Mouse (Mus musculus) embryonic stem cell, embryonic (primary cell): ENCODE measurements around the gene Kcnj10.

Experiments
- CTCF ChIA-PET, 4 experiments: fragments of 300-600 bp in 2 of 4; fragments of 350-600 bp in 2 of 4; sonication (Branson Sonifier 250); formaldehyde crosslinking; loops; one replicate each; lab custom pipeline; 2022; ENCODE audit warnings: inconsistent platforms in 2 of 4; lab: Charles Lee
- POLR2A ChIA-PET, 4 experiments: fragments of 300-600 bp in 2 of 4; fragments of 350-600 bp in 2 of 4; sonication (Branson Sonifier 250); formaldehyde crosslinking; loops; one replicate each; lab custom pipeline; 2022; ENCODE audit warnings: antibody characterized with exemption in 4 of 4, inconsistent platforms in 1 of 4; lab: Charles Lee

Gene Kcnj10

DNA sequence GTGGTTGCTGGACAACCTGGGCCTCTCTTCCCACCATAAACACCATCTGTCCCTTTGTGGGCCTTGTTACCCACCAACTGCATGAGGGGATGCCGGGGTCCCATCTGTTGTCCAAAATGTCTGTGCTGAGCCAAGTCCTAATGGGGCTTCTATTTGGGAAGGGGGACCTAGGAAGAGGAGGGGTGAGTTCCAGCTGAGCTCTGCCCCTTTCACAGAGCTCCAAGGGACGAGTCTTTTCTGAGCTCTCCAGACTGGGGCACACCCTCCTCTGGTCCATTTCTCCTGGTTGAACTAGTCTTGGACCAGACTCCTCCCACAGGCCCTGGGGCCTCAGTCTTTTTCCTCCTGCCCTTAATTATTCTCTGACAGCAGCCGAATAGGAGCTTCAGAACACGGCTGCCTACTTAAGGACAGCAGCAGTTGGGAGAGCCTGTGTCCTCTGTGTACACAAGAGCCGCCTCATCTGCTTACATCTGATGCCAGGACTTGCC is 21.0 kb upstream of the Kcnj10 start:
- ChIA-PET CTCF (interaction anchor here in 3 of 4 experiments (0.7 to 1.2 kb wide), 6 partner anchors 8 to 200 kb away, joined by 3 to 4 read pairs (median 3); no protein-coding TSS in a partner anchor), POLR2A (interaction anchor here in 1 of 4 experiments (0.5 to 1.5 kb wide), 3 partner anchors 171 to 217 kb away, joined by 3 to 4 read pairs (median 3); partner anchors contain the start of gene Dcaf8)

DNA sequence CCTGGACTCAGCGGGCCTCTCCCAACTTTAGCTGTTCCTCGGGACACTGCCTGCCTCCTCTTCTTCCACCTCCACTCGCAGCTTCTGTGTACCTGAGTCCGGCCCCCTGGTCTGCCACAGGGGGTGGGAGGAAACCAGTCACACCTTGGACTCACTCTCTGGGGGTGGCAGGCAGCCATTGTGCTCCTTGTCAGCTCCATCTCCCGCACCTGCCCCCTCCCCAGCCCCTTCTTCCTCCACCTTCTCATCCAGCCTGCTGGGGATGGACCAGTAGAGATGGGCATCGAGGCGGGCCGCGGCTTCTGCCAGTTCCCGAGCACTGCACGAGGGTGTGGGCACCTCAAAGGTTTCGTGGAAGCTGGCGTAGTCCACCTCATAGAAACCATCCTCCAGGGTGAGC is 18.3 kb upstream of the Kcnj10 start:
- ChIA-PET POLR2A (interaction anchor here in 3 of 4 experiments (0.5 to 3.3 kb wide), 12 partner anchors 8 to 208 kb away, joined by 3 to 19 read pairs (median 3); partner anchors contain the start of gene Kcnj10 (in 1 of the 3)), CTCF (interaction anchor here (0.5 to 4.4 kb wide), 13 partner anchors 8 to 497 kb away, joined by 3 to 25 read pairs (median 5); no protein-coding TSS in a partner anchor)

DNA sequence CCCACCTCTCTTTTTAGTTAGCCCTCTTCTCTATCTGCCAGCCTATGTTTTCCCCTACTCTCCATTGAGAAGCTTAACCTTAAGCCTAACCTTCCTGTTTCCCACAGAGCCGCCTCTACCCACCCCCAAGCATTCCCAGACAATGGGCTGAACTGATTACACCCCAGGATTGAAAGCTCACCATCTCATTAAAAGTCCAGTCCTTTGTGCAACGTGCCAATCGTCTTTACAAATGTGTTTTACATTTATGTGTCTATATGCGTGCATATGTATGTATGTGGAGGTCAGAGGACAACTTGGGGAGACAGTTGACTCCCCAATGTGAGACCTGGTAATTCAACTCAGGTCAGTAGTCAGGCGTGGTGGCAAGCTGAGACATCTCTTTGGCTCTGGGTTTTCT is 17.7 kb upstream of the Kcnj10 start:
- CTCF ChIA-PET = interaction anchor here in 3 of 4 experiments (0.6 to 4.4 kb wide), 12 partner anchors 9 to 292 kb away, joined by 3 to 25 read pairs (median 4); no protein-coding TSS in a partner anchor
- POLR2A ChIA-PET = interaction anchor here in 3 of 4 experiments (0.5 to 3.3 kb wide), 11 partner anchors 8 to 241 kb away, joined by 3 to 19 read pairs (median 3); partner anchors contain the start of genes Copa (in 1 of the 3), Kcnj10 (in 1 of the 3) and Ncstn (in 1 of the 3)

DNA sequence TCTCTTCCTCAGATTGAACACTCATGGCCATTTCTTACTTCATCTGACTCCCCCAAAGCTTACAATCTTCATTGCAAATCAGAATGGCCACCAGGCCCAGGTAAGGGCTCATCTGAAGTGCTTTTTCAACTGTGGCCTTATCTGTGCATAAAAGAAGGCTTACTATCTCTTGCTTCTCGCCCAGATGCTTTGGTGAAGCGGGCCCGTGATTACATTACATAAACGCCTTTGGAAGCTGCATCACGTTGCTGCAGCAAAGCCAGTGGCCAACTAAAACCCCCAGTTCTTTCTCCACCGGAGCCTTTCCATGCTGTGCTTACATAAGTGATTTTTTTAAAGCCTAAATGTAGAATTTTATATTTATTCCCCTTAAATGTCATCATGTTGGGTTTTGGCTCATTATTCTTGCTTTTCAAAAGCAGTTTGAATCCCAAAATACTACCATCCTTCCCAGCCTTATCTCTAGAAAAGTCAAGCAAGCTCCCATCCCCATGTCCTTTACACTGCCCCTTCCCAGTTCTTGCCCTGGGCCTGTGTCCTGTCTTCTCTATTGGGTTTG is 17.1 kb upstream of the Kcnj10 start:
- POLR2A ChIA-PET = interaction anchor here in 3 of 4 experiments (0.8 to 3.3 kb wide), 12 partner anchors 9 to 241 kb away, joined by 3 to 19 read pairs (median 4); partner anchors contain the start of genes Copa (in 1 of the 3), Kcnj10 (in 1 of the 3) and Ncstn (in 1 of the 3)
- CTCF ChIA-PET = interaction anchor here (0.6 to 4.4 kb wide), 18 partner anchors 13 to 714 kb away, joined by 3 to 25 read pairs (median 4); no protein-coding TSS in a partner anchor

DNA sequence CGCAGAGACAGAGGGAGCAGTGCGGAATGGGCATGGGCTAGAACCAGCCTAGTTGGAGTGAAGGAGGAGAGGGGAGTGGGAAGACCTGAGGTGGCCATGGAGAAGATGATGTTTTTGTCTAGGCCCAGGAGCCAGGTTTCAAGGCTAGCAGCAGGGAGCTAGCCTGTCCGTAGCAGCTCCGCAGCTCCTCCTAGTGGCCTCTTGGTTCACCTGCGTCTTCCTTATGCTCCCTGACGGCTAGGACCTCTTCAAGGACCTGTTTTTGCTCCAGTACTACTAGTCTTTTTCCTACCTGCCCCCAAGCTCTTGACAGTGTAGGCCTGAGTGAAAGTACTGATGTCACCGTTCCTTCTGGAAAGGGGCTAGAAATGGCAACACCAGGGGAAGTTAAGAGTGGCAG is 16.3 kb upstream of the Kcnj10 start:
- ChIA-PET POLR2A (interaction anchor here (0.6 to 3.3 kb wide), 30 partner anchors 10 to 499 kb away, joined by 3 to 19 read pairs (median 3); partner anchors contain the start of genes Dcaf8 (in 1 of the 4), Kcnj10 (in 1 of the 4), Ncstn (in 1 of the 4) and Pex19 (in 1 of the 4)), CTCF (interaction anchor here (0.5 to 4.4 kb wide), 65 partner anchors 8 to 1023 kb away, joined by 3 to 25 read pairs (median 4); partner anchors contain the start of genes Kcnj10 (in 3 of the 4), Copa (in 1 of the 4), Ncstn (in 1 of the 4) and Pea15a (in 1 of the 4))

DNA sequence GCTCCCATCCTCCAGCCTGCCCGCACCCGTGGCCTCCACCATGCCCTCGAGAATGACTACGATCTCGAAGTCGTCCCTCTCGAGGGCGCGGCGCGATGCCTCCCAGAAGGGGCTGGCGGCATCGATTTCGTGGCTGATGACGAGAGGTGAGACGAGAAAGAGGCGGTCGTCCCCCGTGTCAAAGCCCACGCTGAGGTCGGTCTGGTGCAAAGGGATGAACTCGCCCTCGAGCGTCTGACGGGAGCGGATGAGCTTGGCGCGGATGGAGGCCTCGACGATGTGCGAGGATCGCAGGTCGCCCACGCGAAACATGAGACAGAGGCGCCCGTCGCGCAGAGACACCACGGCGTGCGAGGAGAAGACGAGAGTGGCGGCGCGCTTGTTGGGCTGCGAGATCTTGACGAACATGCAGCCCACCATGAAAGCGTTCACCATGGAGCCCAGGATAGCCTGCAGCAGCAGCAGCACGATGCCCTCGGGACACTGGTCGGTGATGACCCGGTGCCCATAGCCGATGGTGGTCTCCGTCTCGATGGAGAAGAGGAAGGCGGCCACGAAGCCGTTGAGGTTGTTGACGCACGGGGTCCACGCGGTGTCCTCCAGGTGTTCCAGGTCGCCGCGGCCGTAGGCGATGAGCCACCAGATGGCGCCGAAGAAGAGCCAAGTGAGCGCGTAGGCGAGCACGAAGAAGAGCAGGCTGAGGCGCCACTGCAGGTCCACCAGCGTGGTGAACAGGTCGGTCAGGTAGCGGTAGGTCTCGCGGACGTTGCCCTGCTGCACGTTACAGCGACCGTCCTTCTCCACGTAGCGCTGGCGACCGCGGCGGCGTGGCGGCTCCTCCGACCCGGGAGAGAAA is 15.1 kb upstream of the Kcnj10 start:
- POLR2A ChIA-PET = interaction anchor here in 3 of 4 experiments (0.7 to 3.3 kb wide), 14 partner anchors 10 to 377 kb away, joined by 3 to 19 read pairs (median 3); partner anchors contain the start of genes Dcaf8 (in 1 of the 3) and Pex19 (in 1 of the 3)
- CTCF ChIA-PET = interaction anchor here in 2 of 4 experiments (0.8 to 4.4 kb wide), 27 partner anchors 8 to 500 kb away, joined by 3 to 25 read pairs (median 7); partner anchors contain the start of genes Kcnj10 (in 1 of the 2) and Pea15a (in 1 of the 2)

DNA sequence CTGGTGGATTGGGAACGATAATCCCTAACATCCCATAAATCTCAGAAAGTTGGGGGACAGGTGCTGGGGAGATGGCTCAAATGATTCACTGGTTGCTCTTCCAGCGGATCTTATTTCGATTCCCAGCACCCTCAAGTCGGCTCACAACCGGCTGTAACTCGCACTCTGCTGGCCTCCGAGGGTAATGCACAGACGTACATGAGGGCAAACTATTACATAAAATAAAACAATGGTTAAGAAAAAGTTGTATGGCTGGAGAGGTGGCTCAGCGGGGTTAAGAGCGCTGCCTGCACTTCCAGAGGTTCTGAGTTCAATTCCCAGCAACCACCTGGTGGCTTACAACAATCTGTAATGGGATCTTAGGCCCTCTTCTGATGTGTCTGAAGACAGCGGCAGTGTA is 14.3 kb upstream of the Kcnj10 start:
- ChIA-PET CTCF (interaction anchor here in 1 of 4 experiments (4.4 kb wide), 1 partner anchor 15 kb away, joined by 25 read pairs; no protein-coding TSS in a partner anchor), POLR2A (no interaction called here)

DNA sequence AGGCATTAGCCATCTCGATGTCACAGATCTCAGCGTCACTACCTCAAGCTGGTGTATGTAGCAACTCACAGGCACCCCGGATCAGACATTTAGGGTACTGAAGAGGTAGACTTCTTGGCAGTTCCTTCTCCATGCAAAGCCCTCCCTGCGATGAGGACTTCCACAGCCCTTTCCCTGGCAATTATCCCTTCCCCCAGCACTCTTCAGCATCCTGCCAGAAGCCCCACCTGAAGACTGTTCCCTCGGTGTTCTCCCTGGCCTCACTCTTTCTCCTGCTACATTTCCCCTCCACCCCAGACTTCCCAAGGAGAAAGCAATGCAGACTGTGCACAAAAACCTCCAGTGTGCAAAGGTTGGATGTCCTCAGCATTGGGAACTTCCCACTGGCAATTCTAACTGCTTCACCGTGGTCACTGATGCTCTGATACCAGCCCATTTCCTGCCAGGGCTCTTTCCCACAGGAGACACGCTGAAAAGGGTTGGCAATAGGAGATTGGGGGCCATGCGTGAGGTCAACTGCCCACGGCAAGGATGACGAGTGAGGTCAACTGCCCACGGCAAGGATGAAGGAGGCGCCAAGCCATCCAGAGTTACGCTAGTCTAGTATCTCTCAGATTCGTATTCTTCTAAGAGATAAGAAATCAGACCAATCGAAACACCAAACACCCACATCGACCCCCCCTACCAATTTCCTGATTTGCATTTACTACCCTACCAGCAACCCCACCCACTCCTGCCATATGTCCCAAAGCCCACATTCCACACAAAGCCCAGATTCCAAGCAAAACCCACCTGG is 13.6 kb upstream of the Kcnj10 start:
- CTCF ChIA-PET = no interaction called here

DNA sequence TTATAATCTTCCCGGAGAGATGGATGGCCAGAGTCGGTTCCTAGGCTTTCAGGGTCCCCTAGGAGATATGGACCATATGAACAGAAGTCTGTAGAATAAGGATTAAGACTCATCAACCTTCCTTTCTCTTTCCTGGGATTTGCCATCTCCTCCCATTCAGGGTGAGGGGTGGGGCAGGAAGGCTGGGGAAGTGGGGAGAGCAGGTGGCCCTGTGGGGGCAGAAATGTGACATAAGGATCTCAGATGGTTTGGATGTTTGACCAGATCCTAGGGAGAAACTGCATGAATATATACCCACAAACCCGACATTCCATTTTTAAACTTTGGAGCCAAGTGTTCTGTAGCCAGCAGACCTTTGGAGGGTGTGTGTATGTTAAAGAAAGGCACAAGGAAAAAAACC is 13.0 kb upstream of the Kcnj10 start:
- CTCF ChIA-PET = no interaction called here
- POLR2A ChIA-PET = interaction anchor here in 1 of 4 experiments (1.1 kb wide), 1 partner anchor 13 kb away, joined by 4 read pairs; the partner anchor contains the start of gene Kcnj10

More for the DNA sequence above, 13.6 kb upstream of the Kcnj10 start:
- POLR2A ChIA-PET = no interaction called here

DNA sequence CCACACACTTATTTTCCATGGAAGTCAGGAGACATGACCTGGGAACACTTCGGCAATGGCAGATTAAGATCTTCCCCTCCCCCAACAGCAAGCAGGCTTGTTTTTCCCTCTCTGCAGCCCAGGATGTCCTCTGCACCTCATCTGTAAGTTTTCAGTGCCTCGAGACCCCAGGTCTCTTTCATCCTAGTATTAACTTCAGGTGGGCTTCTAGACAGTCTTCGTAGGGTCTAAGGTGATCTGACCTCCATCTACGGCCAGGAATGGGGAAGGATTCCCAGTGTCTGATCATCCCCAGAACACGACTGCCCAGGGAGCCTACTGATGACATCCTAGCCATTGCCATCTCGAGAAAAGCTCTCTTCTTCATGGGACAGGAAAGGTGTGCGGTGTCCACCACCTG is 12.5 kb upstream of the Kcnj10 start:
- CTCF ChIA-PET = no interaction called here
- POLR2A ChIA-PET = interaction anchor here in 1 of 4 experiments (1.1 kb wide), 1 partner anchor 12 kb away, joined by 4 read pairs; the partner anchor contains the start of gene Kcnj10

DNA sequence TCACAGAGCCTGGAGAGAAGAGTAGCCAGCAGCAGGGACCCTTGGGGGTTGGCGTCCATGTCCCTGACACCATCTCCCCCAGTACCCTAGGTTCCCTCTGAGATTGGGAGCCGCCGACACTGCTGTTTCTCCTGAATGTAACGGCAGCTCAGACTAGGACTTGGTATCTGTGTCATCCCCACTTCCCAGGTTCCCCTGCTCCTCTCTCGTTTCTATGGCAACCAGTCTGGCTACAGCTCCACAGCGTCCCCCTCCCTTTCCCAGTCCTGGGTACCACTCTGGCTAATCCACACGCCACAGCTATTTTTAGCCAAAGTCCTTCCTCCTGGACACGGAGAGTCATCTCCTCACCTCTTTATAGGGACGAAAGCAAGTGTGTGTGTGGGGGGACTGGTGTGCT is 11.9 kb upstream of the Kcnj10 start, which contains the start of gene Kcnj9:
TSS of gene Kcnj9 (minus strand) at position 188 of the 400 bp plus-strand sequence.
- POLR2A ChIA-PET = interaction anchor here in 1 of 4 experiments (1.1 to 2.2 kb wide), 3 partner anchors 12 to 181 kb away, joined by 4 to 6 read pairs (median 5); partner anchors contain the start of genes Dcaf8 and Kcnj10
- CTCF ChIA-PET = interaction anchor here in 1 of 4 experiments (0.6 kb wide), 1 partner anchor 27 kb away, joined by 4 read pairs; no protein-coding TSS in a partner anchor

DNA sequence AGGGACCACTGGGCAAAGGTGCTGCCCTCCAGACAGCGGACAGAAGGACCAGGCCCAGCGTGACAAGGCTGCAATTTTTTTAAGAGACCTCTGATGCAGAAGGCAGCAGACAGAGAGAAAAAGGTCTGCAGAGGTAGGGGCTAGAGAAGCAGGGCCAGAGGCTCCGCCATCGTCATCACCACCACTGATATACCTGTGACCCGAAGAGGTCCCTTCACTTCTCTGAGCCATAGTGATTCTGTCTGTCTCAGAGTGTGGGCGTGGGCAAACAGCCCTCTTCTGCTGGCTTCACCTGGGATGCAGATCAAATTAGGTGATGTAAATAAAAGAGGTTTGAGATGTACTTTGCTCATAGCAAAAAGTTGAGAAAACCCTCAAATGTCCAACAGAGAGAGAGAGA is 11.4 kb upstream of the Kcnj10 start:
- ChIA-PET POLR2A (interaction anchor here in 1 of 4 experiments (1.8 to 2.2 kb wide), 2 partner anchors 11 to 182 kb away, joined by 5 to 6 read pairs; partner anchors contain the start of genes Dcaf8 and Kcnj10), CTCF (interaction anchor here in 1 of 4 experiments (0.7 kb wide), 1 partner anchor 11 kb away, joined by 3 read pairs; the partner anchor contains the start of gene Kcnj10)

DNA sequence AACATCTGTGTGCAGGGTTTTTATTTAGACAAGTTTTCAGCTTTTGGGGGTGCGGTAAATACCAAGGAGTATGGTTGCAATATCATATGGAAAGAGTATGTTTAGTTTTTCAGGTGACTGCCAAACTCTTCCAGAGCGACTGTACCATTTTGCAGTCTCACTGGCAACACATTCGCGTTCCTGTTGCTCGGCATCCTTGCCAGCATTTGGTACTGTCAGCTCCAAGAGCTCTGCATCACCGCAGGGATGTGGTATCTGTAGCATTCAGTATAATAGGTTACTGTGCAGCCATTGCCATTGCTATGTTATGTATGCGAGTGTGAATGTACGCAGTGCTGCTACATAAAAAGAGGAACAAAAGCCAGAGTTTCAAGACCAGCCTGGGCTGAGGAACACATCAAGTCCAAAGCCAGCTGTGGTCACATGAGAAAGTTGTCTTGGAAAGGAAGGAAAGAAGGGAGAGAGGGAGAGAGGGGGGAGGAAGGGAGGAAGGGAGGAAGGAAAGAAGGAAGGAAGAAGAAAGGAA is 9.5 kb upstream of the Kcnj10 start:
- ChIA-PET POLR2A (interaction anchor here in 1 of 4 experiments (0.6 to 2.2 kb wide), 5 partner anchors 9 to 257 kb away, joined by 3 to 6 read pairs (median 5); partner anchors contain the start of gene Kcnj10), CTCF (interaction anchor here in 2 of 4 experiments (0.7 to 0.9 kb wide), 2 partner anchors 34 to 898 kb away, joined by 4 to 13 read pairs; no protein-coding TSS in a partner anchor)

DNA sequence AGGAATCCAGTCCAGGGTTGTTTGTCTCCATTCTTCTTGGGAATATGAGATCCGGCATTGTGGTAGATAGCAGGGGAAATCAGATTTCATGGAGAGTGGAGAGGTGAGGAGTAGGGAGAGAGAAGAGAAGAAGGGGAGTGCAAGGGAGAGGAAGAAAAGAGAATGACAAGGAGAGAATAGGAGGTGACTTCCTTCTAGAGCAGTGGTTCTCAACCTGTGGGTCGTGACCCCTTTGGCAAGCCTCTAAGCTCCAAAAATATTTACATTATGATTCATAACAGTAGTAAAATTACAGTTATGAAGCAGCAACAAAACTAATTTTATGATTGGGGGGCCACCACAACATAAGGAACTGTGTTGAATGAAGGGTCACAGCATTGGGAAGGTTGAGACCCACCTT is 8.1 kb upstream of the Kcnj10 start:
- ChIA-PET POLR2A (interaction anchor here in 2 of 4 experiments (1.1 to 2.2 kb wide), 3 partner anchors 8 to 19 kb away, joined by 3 to 7 read pairs (median 4); partner anchors contain the start of gene Kcnj10 (in 1 of the 2)), CTCF (no interaction called here)

DNA sequence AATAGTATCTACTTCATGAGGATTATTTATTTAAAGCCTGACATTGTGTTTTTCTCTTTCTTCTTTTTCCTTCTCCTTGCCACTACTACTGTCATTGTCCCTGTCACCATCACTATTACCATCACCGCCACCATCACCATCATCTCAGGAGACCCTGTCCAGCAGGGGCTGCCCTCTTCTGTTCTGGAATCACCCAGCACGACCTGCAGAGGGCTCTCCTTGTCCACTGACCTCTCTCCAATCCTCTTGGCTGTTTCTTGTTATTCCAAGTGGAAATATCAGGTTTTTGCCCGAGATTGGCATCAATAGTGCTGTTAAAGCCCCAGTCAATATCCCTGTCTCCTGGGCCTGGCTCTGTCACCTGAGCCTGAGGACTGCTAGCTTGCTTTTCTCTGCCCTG is 7.5 kb upstream of the Kcnj10 start:
- CTCF ChIA-PET = interaction anchor here in 2 of 4 experiments (1.4 to 1.8 kb wide), 2 partner anchors 8 to 31 kb away, joined by 6 to 8 read pairs; no protein-coding TSS in a partner anchor
- POLR2A ChIA-PET = interaction anchor here in 1 of 4 experiments (0.9 to 2.2 kb wide), 3 partner anchors 12 to 186 kb away, joined by 3 to 7 read pairs (median 3); partner anchors contain the start of gene Dcaf8

DNA sequence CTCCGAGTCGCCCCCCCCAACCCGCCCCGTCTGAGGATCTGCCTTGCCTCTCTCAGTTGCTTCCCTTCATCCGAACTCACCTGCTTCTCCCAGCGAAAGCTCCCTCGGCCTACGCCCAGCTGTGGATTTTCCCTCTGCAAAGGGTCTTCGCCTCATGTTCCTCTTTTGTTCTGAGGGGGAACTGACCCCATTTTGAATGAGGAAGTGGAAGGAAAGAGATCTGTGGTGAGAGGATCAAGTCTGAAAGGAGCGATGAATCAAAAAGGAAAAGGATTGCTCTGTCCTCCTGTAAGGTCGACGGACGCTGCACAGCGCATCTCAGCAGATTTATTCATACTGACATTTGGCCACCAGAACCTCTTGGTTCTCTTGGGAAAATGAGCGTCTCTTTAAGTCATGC is 5.2 kb upstream of the Kcnj10 start:
- POLR2A ChIA-PET = interaction anchor here in 1 of 4 experiments (1.2 kb wide), 1 partner anchor 25 kb away, joined by 3 read pairs; no protein-coding TSS in a partner anchor
- CTCF ChIA-PET = interaction anchor here in 2 of 4 experiments (0.6 kb wide), 2 partner anchors 192 to 284 kb away, joined by 3 read pairs; no protein-coding TSS in a partner anchor
